8 mouse cellular contexts compared by ENCODE assay signal in genomic region chr17:40904721-40905154, GRCm38 (mm10). TPM values are rescaled to one million over a fixed set of nuclear protein-coding genes. Genes with fewer than 3 reads are reported as not detected.
A peak's percentile ranks its signal among the peaks of the same experiment; 100 is the strongest.
DNase-seq lines count a peak whose midpoint lies in the region; ATAC-seq lines count a peak whose summit lies in the region.

No protein-coding gene starts in this region.

- 5% methylated on average over 13 of the region's 14 CpGs for WGBS in lung, embryonic 15.5 days
- 14% methylated on average over 14 of the region's 14 CpGs for WGBS in hindbrain, embryonic 14.5 days
- WGBS in midbrain, embryonic 16.5 days = 9% methylated on average over 13 of the region's 14 CpGs

- H3K4me2 ChIP-seq in lung, embryonic 15.5 days = peak overlapping the region; percentile 43; the same call in 1 of the 2 replicates
- peak overlapping the region; percentile 43 for H3K4me2 ChIP-seq in hindbrain, embryonic 14.5 days (replicated peaks)
- peak overlapping the region; percentile 51 for H3K4me2 ChIP-seq in midbrain, embryonic 16.5 days (ENCODE audit: low read length)

- no peak overlapping the region for H3K4me3 ChIP-seq in lung, embryonic 15.5 days
- H3K4me3 ChIP-seq in hindbrain, embryonic 14.5 days (replicated peaks; ENCODE audit: low read length) = peak overlapping the region; percentile 15; the same call in 1 of the 2 replicates
- H3K4me3 ChIP-seq in midbrain, embryonic 16.5 days (ENCODE audit: low read depth, low read length) = peak overlapping the region; percentile 19; the same call in 1 of the 2 replicates

- H3K27me3 ChIP-seq in lung, embryonic 15.5 days = no peaks in the 10 kb centered on the region
- no peaks in the 10 kb centered on the region for H3K27me3 ChIP-seq in hindbrain, embryonic 14.5 days (ENCODE audit: control insufficient read depth, insufficient read depth, low read length)
- H3K27me3 ChIP-seq in midbrain, embryonic 16.5 days (ENCODE audit: control insufficient read depth, insufficient read depth, low read depth, low read length) = no peaks in the 10 kb centered on the region

- H3K4me1 ChIP-seq in lung, embryonic 15.5 days = no peaks in the 10 kb centered on the region
- H3K4me1 ChIP-seq in hindbrain, embryonic 14.5 days (replicated peaks; ENCODE audit: control insufficient read depth, insufficient read depth, low read length) = peaks cover 3% of the 10 kb centered on the region; the same call in 1 of the 2 replicates
- no peaks in the 10 kb centered on the region for H3K4me1 ChIP-seq in midbrain, embryonic 16.5 days (ENCODE audit: control insufficient read depth, insufficient read depth, low read length)

- no peaks in the 10 kb centered on the region for H3K36me3 ChIP-seq in lung, embryonic 15.5 days
- no peaks in the 10 kb centered on the region for H3K36me3 ChIP-seq in hindbrain, embryonic 14.5 days (replicated peaks; ENCODE audit: control insufficient read depth, insufficient read depth)
- H3K36me3 ChIP-seq in midbrain, embryonic 16.5 days (ENCODE audit: control insufficient read depth, insufficient read depth, low read length) = no peaks in the 10 kb centered on the region

- DNase-seq in lung, postnatal 25 days (ENCODE audit: low spot score) = no peak
- DNase-seq in hindbrain, embryonic 14.5 days (ENCODE audit: low spot score) = no peak
- no peak for DNase-seq in right cerebral cortex, adult 2 months (ENCODE audit: low spot score in 2 of 2)
- no peak for DNase-seq in spleen, postnatal 14 days (ENCODE audit: low spot score in 2 of 2)
- no peak for DNase-seq in layer of hippocampus, postnatal 36 days

- H3K9me3 ChIP-seq in lung, embryonic 15.5 days = no peaks in the 10 kb centered on the region
- no peaks in the 10 kb centered on the region for H3K9me3 ChIP-seq in hindbrain, embryonic 14.5 days (ENCODE audit: control insufficient read depth, low read length)
- no peaks in the 10 kb centered on the region for H3K9me3 ChIP-seq in midbrain, embryonic 16.5 days (replicated peaks; ENCODE audit: control insufficient read depth, low read length, poor library complexity, severe bottlenecking)

- H3K9ac ChIP-seq in lung, embryonic 15.5 days = no peak overlapping the region
- no peak overlapping the region for H3K9ac ChIP-seq in hindbrain, embryonic 14.5 days
- H3K9ac ChIP-seq in midbrain, embryonic 16.5 days (ENCODE audit: low read depth, low read length) = no peak overlapping the region

- no peak for ATAC-seq in lung, embryonic 15.5 days (ENCODE audit: borderline replicate concordance, extremely low read depth, low FRiP score, low TSS enrichment)
- ATAC-seq in common myeloid progenitor, adult 5-6 weeks (replicated peaks; ENCODE audit: low read depth, poor library complexity, severe bottlenecking) = peak; percentile 28; the same call in 1 of the 2 replicates
- no peak for ATAC-seq in hindbrain, embryonic 14.5 days (ENCODE audit: low FRiP score)
- peak; percentile 56 for ATAC-seq in midbrain, embryonic 16.5 days

- H3K27ac ChIP-seq in lung, embryonic 15.5 days = no peak overlapping the region
- no peak overlapping the region for H3K27ac ChIP-seq in hindbrain, embryonic 14.5 days
- H3K27ac ChIP-seq in midbrain, embryonic 16.5 days (ENCODE audit: low read length) = no peak overlapping the region

RNA-seq across cellular contexts. Expression of gene Glyatl3, which starts 9.4 kb away (rescaled TPM):
- not detected in 2 replicates for polyA plus RNA-seq in lung, embryonic 15.5 days (2015; fragmentation: Nextera tagmentation; extraction: Ambion mirVana)
- not detected in 2 replicates for total RNA-seq in common myeloid progenitor, adult 5-6 weeks (2017)
- not detected in 2 replicates for polyA plus RNA-seq in hindbrain, embryonic 14.5 days (2014; fragmentation: Nextera tagmentation; extraction: Ambion mirVana)
- polyA plus RNA-seq in midbrain, embryonic 16.5 days (2015; fragmentation: Nextera tagmentation; extraction: Ambion mirVana) = not detected in 2 replicates
- total RNA-seq in layer of hippocampus, postnatal 36 days (2021) = not detected

RNA-seq across cellular contexts. Expression of gene 9130008F23Rik, which starts 24.4 kb away (rescaled TPM):
- polyA plus RNA-seq in lung, embryonic 15.5 days (2015; fragmentation: Nextera tagmentation; extraction: Ambion mirVana) = 4.6 and 4.8 TPM in 2 replicates
- total RNA-seq in common myeloid progenitor, adult 5-6 weeks (2017) = 5.7 and 6.2 TPM in 2 replicates
- polyA plus RNA-seq in hindbrain, embryonic 14.5 days (2014; fragmentation: Nextera tagmentation; extraction: Ambion mirVana) = 0.33 and 0.74 TPM in 2 replicates
- 0.37 and 1.1 TPM in 2 replicates for polyA plus RNA-seq in midbrain, embryonic 16.5 days (2015; fragmentation: Nextera tagmentation; extraction: Ambion mirVana)
- under 1 TPM in 1 of 2 experiments, not detected in 1; 0.15 TPM for total RNA-seq in layer of hippocampus, postnatal 36 days (2021)

RNA-seq across cellular contexts. Expression of gene Mut, which starts 29.7 kb away (rescaled TPM):
- 34.8 and 39.7 TPM in 2 replicates for polyA plus RNA-seq in lung, embryonic 15.5 days (2015; fragmentation: Nextera tagmentation; extraction: Ambion mirVana)
- 30.6 and 31.2 TPM in 2 replicates for total RNA-seq in common myeloid progenitor, adult 5-6 weeks (2017)
- 24.4 and 25.0 TPM in 2 replicates for polyA plus RNA-seq in hindbrain, embryonic 14.5 days (2014; fragmentation: Nextera tagmentation; extraction: Ambion mirVana)
- polyA plus RNA-seq in midbrain, embryonic 16.5 days (2015; fragmentation: Nextera tagmentation; extraction: Ambion mirVana) = 18.7 and 19.6 TPM in 2 replicates
- total RNA-seq in layer of hippocampus, postnatal 36 days (2021) = 10 to 100 TPM; 41.9 to 42.8 TPM

RNA-seq across cellular contexts. Expression of gene Cenpq, which starts 30.1 kb away (rescaled TPM):
- polyA plus RNA-seq in lung, embryonic 15.5 days (2015; fragmentation: Nextera tagmentation; extraction: Ambion mirVana) = 32.1 and 32.7 TPM in 2 replicates
- 59.5 and 60.1 TPM in 2 replicates for total RNA-seq in common myeloid progenitor, adult 5-6 weeks (2017)
- 9.4 and 13.0 TPM in 2 replicates for polyA plus RNA-seq in hindbrain, embryonic 14.5 days (2014; fragmentation: Nextera tagmentation; extraction: Ambion mirVana)
- polyA plus RNA-seq in midbrain, embryonic 16.5 days (2015; fragmentation: Nextera tagmentation; extraction: Ambion mirVana) = 8.5 and 9.0 TPM in 2 replicates
- total RNA-seq in layer of hippocampus, postnatal 36 days (2021) = 1 to 10 TPM; 3.0 to 3.9 TPM

Comparison
In these comparisons a context has a peak if more than half of its experiments do, and no peak if none do; other contexts are left out.
1. ATAC-seq: peak in common myeloid progenitor, adult 5-6 weeks (single experiment) and midbrain, embryonic 16.5 days (single experiment); none in lung, embryonic 15.5 days (single experiment) and hindbrain, embryonic 14.5 days (single experiment).
2. Peak in every context shown above with its lines, with median percentiles within 50 percentile points of each other: H3K4me2 ChIP-seq.